Comparison of ENCODE assay signal across 10 mouse cellular contexts in the genomic region with DNA sequence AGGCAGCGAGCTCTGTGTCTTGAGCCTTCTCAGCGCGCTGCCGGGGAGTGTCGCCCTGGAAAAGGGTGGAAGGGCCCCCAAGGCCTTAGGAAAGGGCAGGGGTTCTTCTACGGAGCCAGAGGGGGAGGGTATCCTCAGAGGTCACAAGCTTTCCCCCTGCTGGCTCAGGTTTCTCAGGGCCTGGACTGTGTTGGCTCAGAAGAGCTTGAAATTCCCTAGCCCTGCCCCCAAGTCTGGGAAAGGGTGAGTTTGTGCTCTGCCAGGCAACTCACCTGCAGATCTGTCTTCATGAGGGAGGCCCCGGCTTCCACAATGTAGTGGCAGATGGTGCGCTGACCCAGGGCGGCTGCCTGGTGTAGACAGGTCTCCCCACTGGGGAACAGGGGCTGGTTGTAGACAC. TPM values are rescaled to one million over a fixed set of nuclear protein-coding genes. Genes with fewer than 3 reads are reported as not detected.
DNase-seq lines count a peak whose midpoint lies in the region; ATAC-seq and TF ChIP-seq lines count a peak whose summit lies in the region.
"Had no signal": no experiment of that assay in that cellular context is flagged by ENCODE, and none has a peak within 500 bp of the region (broad histone marks: within the 10 kb centered on the region; RNA-seq: fewer than 3 reads in every experiment).

No protein-coding gene starts in this region.

- ATAC-seq in forebrain, embryonic 13.5 days, result no peak
- ATAC-seq in forebrain, postnatal 0 days, result no peak
- no peak for ATAC-seq in lung, embryonic 14.5 days (ENCODE audit: insufficient read depth)
- no peak for ATAC-seq in limb, embryonic 13.5 days (ENCODE audit: low FRiP score, low read depth)

- no peak overlapping the region for H3K4me2 ChIP-seq in forebrain, embryonic 13.5 days
- no peak overlapping the region for H3K4me2 ChIP-seq in forebrain, postnatal 0 days (ENCODE audit: low read depth)
- no peak overlapping the region for H3K4me2 ChIP-seq in lung, embryonic 14.5 days
- peak overlapping the region; percentile 86 for H3K4me2 ChIP-seq in limb, embryonic 13.5 days (replicated peaks)
- H3K4me2 ChIP-seq: hindbrain, embryonic 15.5 days had no signal

- no peaks in the 10 kb centered on the region for H3K9me3 ChIP-seq in forebrain, embryonic 13.5 days (replicated peaks)
- H3K9me3 ChIP-seq in forebrain, postnatal 0 days (ENCODE audit: low read length), result no peaks in the 10 kb centered on the region
- no peaks in the 10 kb centered on the region for H3K9me3 ChIP-seq in lung, embryonic 14.5 days (ENCODE audit: low read depth, low read length)
- no peaks in the 10 kb centered on the region for H3K9me3 ChIP-seq in limb, embryonic 13.5 days
- H3K9me3 ChIP-seq: hindbrain, embryonic 15.5 days had no signal

- TF ChIP-seq CTCF in forebrain, postnatal 0 days (IDR thresholded peaks at IDR 0.05; ENCODE audit: low read depth), result no peak
- no peak for TF ChIP-seq CTCF in lung, embryonic 14.5 days (IDR thresholded peaks at IDR 0.05; ENCODE audit: low read depth)

- DNase-seq in forebrain, postnatal 0 days, result no peak
- no peak for DNase-seq in lung, embryonic 14.5 days
- DNase-seq in lung, postnatal 14 days, result no peak
- DNase-seq in cerebellum, postnatal 10 days, result peak; percentile 47 to 74
- DNase-seq in layer of hippocampus, postnatal 36 days, result no peak
- no peak for DNase-seq in thymus, postnatal 4 days
- DNase-seq: adrenal gland, adult 8-10 months had no signal

- peaks cover 48% of the 10 kb centered on the region for H3K4me1 ChIP-seq in forebrain, embryonic 13.5 days
- peaks cover 7% of the 10 kb centered on the region; the same call in 1 of the 2 replicates for H3K4me1 ChIP-seq in forebrain, postnatal 0 days (ENCODE audit: insufficient read depth)
- peaks cover 11% of the 10 kb centered on the region for H3K4me1 ChIP-seq in lung, embryonic 14.5 days (ENCODE audit: insufficient read depth)
- H3K4me1 ChIP-seq in limb, embryonic 13.5 days, result peaks cover 40% of the 10 kb centered on the region

- H3K36me3 ChIP-seq in forebrain, embryonic 13.5 days (ENCODE audit: poor library complexity, severe bottlenecking), result peaks cover 54% of the 10 kb centered on the region
- peaks cover 37% of the 10 kb centered on the region for H3K36me3 ChIP-seq in forebrain, postnatal 0 days (ENCODE audit: insufficient read depth)
- H3K36me3 ChIP-seq in lung, embryonic 14.5 days (ENCODE audit: insufficient read depth), result peaks cover 63% of the 10 kb centered on the region
- H3K36me3 ChIP-seq in limb, embryonic 13.5 days, result peaks cover 54% of the 10 kb centered on the region

- no peaks in the 10 kb centered on the region for H3K27me3 ChIP-seq in forebrain, embryonic 13.5 days
- H3K27me3 ChIP-seq in forebrain, postnatal 0 days (ENCODE audit: insufficient read depth, low read length), result no peaks in the 10 kb centered on the region
- no peaks in the 10 kb centered on the region for H3K27me3 ChIP-seq in lung, embryonic 14.5 days (ENCODE audit: insufficient read depth, low read length)
- no peaks in the 10 kb centered on the region for H3K27me3 ChIP-seq in limb, embryonic 13.5 days
- H3K27me3 ChIP-seq: hindbrain, embryonic 15.5 days had no signal

- no peak overlapping the region for H3K9ac ChIP-seq in forebrain, embryonic 13.5 days
- no peak overlapping the region for H3K9ac ChIP-seq in forebrain, postnatal 0 days
- no peak overlapping the region for H3K9ac ChIP-seq in lung, embryonic 14.5 days
- H3K9ac ChIP-seq in limb, embryonic 13.5 days, result 0 out of 2 replicates have a peak overlapping the region, but pooled peaks have one; percentile 43
- H3K9ac ChIP-seq: hindbrain, embryonic 15.5 days had no signal

- peak overlapping the region; percentile 22; the same call in 1 of the 2 replicates for H3K27ac ChIP-seq in forebrain, embryonic 13.5 days
- H3K27ac ChIP-seq in forebrain, postnatal 0 days (ENCODE audit: low read depth, low read length), result no peak overlapping the region
- H3K27ac ChIP-seq in lung, embryonic 14.5 days (ENCODE audit: low read depth), result 0 out of 2 replicates have a peak overlapping the region, but pooled peaks have one; percentile 38
- H3K27ac ChIP-seq in limb, embryonic 13.5 days, result peak overlapping the region; percentile 99; the same call in 1 of the 2 replicates
- H3K27ac ChIP-seq: hindbrain, embryonic 15.5 days had no signal

- 29% methylated on average over 9 of the region's 9 CpGs for WGBS in forebrain, embryonic 13.5 days
- 47% methylated on average over 9 of the region's 9 CpGs for WGBS in forebrain, postnatal 0 days
- 47% methylated on average over 9 of the region's 9 CpGs for WGBS in lung, embryonic 14.5 days
- WGBS in limb, embryonic 13.5 days, result 15% methylated on average over 9 of the region's 9 CpGs

- no peak overlapping the region for H3K4me3 ChIP-seq in forebrain, embryonic 13.5 days
- no peak overlapping the region for H3K4me3 ChIP-seq in forebrain, postnatal 0 days (ENCODE audit: low read depth, low read length)
- H3K4me3 ChIP-seq in lung, embryonic 14.5 days (ENCODE audit: low read depth, low read length), result no peak overlapping the region
- no peak overlapping the region for H3K4me3 ChIP-seq in limb, embryonic 13.5 days
- H3K4me3 ChIP-seq: hindbrain, embryonic 15.5 days had no signal

RNA-seq across cellular contexts. Expression of gene Mdk, which starts 1.4 kb away (rescaled TPM):
- 609 and 621 TPM in 2 replicates for polyA plus RNA-seq in forebrain, embryonic 13.5 days (2015; fragmentation: Nextera tagmentation; extraction: Ambion mirVana)
- total RNA-seq in forebrain, postnatal 0 days (2014; rRNA removed), result 74.2 and 75.5 TPM in 2 replicates
- 121 and 162 TPM in 2 replicates for polyA plus RNA-seq in forebrain, postnatal 0 days (2015; fragmentation: Nextera tagmentation; extraction: Ambion mirVana)
- 1,044 and 1,097 TPM in 2 replicates for polyA plus RNA-seq in lung, embryonic 14.5 days (2014; fragmentation: Nextera tagmentation; extraction: Ambion mirVana)
- 1,939 and 1,982 TPM in 2 replicates for polyA plus RNA-seq in limb, embryonic 13.5 days (2015; fragmentation: Nextera tagmentation; extraction: Ambion mirVana)
- total RNA-seq in layer of hippocampus, postnatal 36 days (2021), result 10 to 100 TPM; 25.4 to 29.4 TPM

RNA-seq across cellular contexts. Expression of gene Chrm4, which starts 6.4 kb away (rescaled TPM):
- 0.83 and 0.88 TPM in 2 replicates for polyA plus RNA-seq in forebrain, embryonic 13.5 days (2015; fragmentation: Nextera tagmentation; extraction: Ambion mirVana)
- total RNA-seq in forebrain, postnatal 0 days (2014; rRNA removed), result 4.0 and 7.0 TPM in 2 replicates
- 1.1 and 1.3 TPM in 2 replicates for polyA plus RNA-seq in forebrain, postnatal 0 days (2015; fragmentation: Nextera tagmentation; extraction: Ambion mirVana)
- 0.22 and 0.33 TPM in 2 replicates for polyA plus RNA-seq in lung, embryonic 14.5 days (2014; fragmentation: Nextera tagmentation; extraction: Ambion mirVana)
- polyA plus RNA-seq in limb, embryonic 13.5 days (2015; fragmentation: Nextera tagmentation; extraction: Ambion mirVana), result 0.38 and 0.78 TPM in 2 replicates
- total RNA-seq in layer of hippocampus, postnatal 36 days (2021), result 10 to 100 TPM; 25.7 to 28.6 TPM

RNA-seq across cellular contexts. Expression of gene Gm9821, which starts 12.0 kb away (rescaled TPM):
- polyA plus RNA-seq in forebrain, embryonic 13.5 days (2015; fragmentation: Nextera tagmentation; extraction: Ambion mirVana), result 0.18 and 0.41 TPM in 2 replicates
- total RNA-seq in forebrain, postnatal 0 days (2014; rRNA removed), result not detected in 2 replicates
- not detected in 2 replicates for polyA plus RNA-seq in forebrain, postnatal 0 days (2015; fragmentation: Nextera tagmentation; extraction: Ambion mirVana)
- polyA plus RNA-seq in lung, embryonic 14.5 days (2014; fragmentation: Nextera tagmentation; extraction: Ambion mirVana), result 0.34 and 1.1 TPM in 2 replicates
- 0.27 and 0.61 TPM in 2 replicates for polyA plus RNA-seq in limb, embryonic 13.5 days (2015; fragmentation: Nextera tagmentation; extraction: Ambion mirVana)
- total RNA-seq in layer of hippocampus, postnatal 36 days (2021), result not detected
- total RNA-seq: adrenal gland, adult 8-10 months had no signal

RNA-seq across cellular contexts. Expression of gene Dgkz, which starts 42.2 kb away (rescaled TPM):
- 18.5 and 23.1 TPM in 2 replicates for polyA plus RNA-seq in forebrain, embryonic 13.5 days (2015; fragmentation: Nextera tagmentation; extraction: Ambion mirVana)
- total RNA-seq in forebrain, postnatal 0 days (2014; rRNA removed), result 112 and 116 TPM in 2 replicates
- polyA plus RNA-seq in forebrain, postnatal 0 days (2015; fragmentation: Nextera tagmentation; extraction: Ambion mirVana), result 29.1 and 31.4 TPM in 2 replicates
- polyA plus RNA-seq in lung, embryonic 14.5 days (2014; fragmentation: Nextera tagmentation; extraction: Ambion mirVana), result 59.2 and 63.9 TPM in 2 replicates
- 33.0 and 34.0 TPM in 2 replicates for polyA plus RNA-seq in limb, embryonic 13.5 days (2015; fragmentation: Nextera tagmentation; extraction: Ambion mirVana)
- total RNA-seq in layer of hippocampus, postnatal 36 days (2021), result 100 to 1,000 TPM; 500 to 531 TPM

Comparison
In these comparisons a context has a peak if more than half of its experiments do, and no peak if none do; other contexts are left out.
1. DNase-seq: peak in cerebellum, postnatal 10 days (2 of 2); none in forebrain, postnatal 0 days (single experiment), lung, embryonic 14.5 days (single experiment), lung, postnatal 14 days (single experiment), layer of hippocampus, postnatal 36 days (0 of 2) and thymus, postnatal 4 days (single experiment).